Mouse (Mus musculus) lung, embryonic 16.5 days (tissue): ENCODE measurements around the gene Slc4a3. TPM values are rescaled to one million over a fixed set of nuclear protein-coding genes. Genes with fewer than 3 reads are reported as not detected.

Experiments
- ATAC-seq: fragments of 200-750 bp; cut with Nextera tagmentation; 2 replicates; pipeline ENCODE4 v1.8.0; 2017; ENCODE audit warnings: low read depth, mild to moderate bottlenecking, moderate library complexity
- H3K27ac ChIP-seq: fragments of 300-500 bp; sonication (generic); 2 replicates; pipeline ENCODE4 v1.5.1; 2014; ENCODE audit warnings: mild to moderate bottlenecking, control low read depth, low read length
- H3K27me3 ChIP-seq: fragments of 300-500 bp; sonication (generic); 2 replicates; pipeline ENCODE4 v1.6.1; 2014; ENCODE audit warnings: low read depth, low read length, mixed read lengths; ENCODE audit not compliant: control insufficient read depth, insufficient read depth
- H3K36me3 ChIP-seq: fragments of 300-500 bp; sonication (generic); 2 replicates; pipeline ENCODE4 v1.6.1; 2014; ENCODE audit warnings: low read length; ENCODE audit not compliant: control insufficient read depth, insufficient read depth
- H3K4me1 ChIP-seq: fragments of 300-500 bp; sonication (generic); replicated peaks from 2 replicates; pipeline ENCODE4 v1.6.1; 2014; ENCODE audit warnings: low read length, mixed read lengths; ENCODE audit not compliant: control insufficient read depth, insufficient read depth
- H3K4me2 ChIP-seq: fragments of 300-500 bp; sonication (generic); 2 replicates; pipeline ENCODE4 v1.6.1; 2014; ENCODE audit warnings: low read depth, low read length, control low read depth
- H3K4me3 ChIP-seq: fragments of 300-500 bp; sonication (generic); 2 replicates; pipeline ENCODE4 v1.5.1; 2014; ENCODE audit warnings: mild to moderate bottlenecking, low read length, control low read depth
- H3K9ac ChIP-seq: fragments of 300-500 bp; sonication (generic); 2 replicates; pipeline ENCODE4 v1.6.1; 2014; ENCODE audit warnings: low read length, control low read depth
- H3K9me3 ChIP-seq: fragments of 300-500 bp; sonication (generic); 2 replicates; pipeline ENCODE4 v1.6.1; 2016; ENCODE audit warnings: low read length; ENCODE audit not compliant: control insufficient read depth
- WGBS: fragments of 180-500 bp; shearing (Covaris S2); extraction: QIAGEN DNeasy Blood & Tissue Kit; methylation state at CpG from one replicate; pipeline ENCODE4 v1.1.7; 2014; 5-methylcytosine and 5-hydroxymethylcytosine counted together
- polyA plus RNA-seq: library from polyadenylated mRNA; unstranded; fragments of >200 nt; fragmentation: Nextera tagmentation; extraction: Ambion mirVana; gene quantifications from 2 replicates; pipeline ENCODE4 v1.2.1, GENCODE M21; 2015

Gene Slc4a3
- 10.2 and 12.3 TPM in 2 replicates for polyA plus RNA-seq

- H3K4me3 ChIP-seq: peak within 1 kb of the TSS; percentile 75
- H3K27me3 ChIP-seq: no peaks in the 10 kb centered on the region; the same call in 1 of the 2 replicates
- no peaks in the 10 kb centered on the region for H3K9me3 ChIP-seq
- WGBS: 2% methylated on average over 39 of the region's 64 CpGs
- H3K36me3 ChIP-seq: peaks cover 2% of the 10 kb centered on the region; the same call in 1 of the 2 replicates
- peak within 1 kb of the TSS; percentile 29 for H3K27ac ChIP-seq
- H3K9ac ChIP-seq: peak within 1 kb of the TSS; percentile 87
- peak within 1 kb of the TSS; percentile 86 for H3K4me2 ChIP-seq
- ATAC-seq: peak; percentile 92
- H3K4me1 ChIP-seq: peaks cover 8% of the 10 kb centered on the region; the same call in 1 of the 2 replicates
Measured at GRCm38 (mm10) chr1:75545965-75546956, at the start of gene Slc4a3. Gene Slc4a3 (plus strand): TSS chr1:75546266.

- Histone ChIP-seq H3K4me3 (no peak overlapping the region), H3K9ac (no peak overlapping the region), H3K9me3 (no peaks in the 10 kb centered on the region), H3K4me2 (no peak overlapping the region), H3K27ac (no peak overlapping the region), H3K27me3 (no peaks in the 10 kb centered on the region), H3K4me1 (peaks cover 4% of the 10 kb centered on the region), H3K36me3 (peaks cover 53% of the 10 kb centered on the region)
- 87% methylated on average over 4 of the region's 4 CpGs for WGBS
- ATAC-seq: no peak
Measured at GRCm38 (mm10) chr1:75498897-75499296, 47.2 kb upstream of the Slc4a3 start.

GRCm38 (mm10) chr1:75499441-75499840 lies 46.6 kb upstream of the Slc4a3 start:
- Histone ChIP-seq H3K27me3 (no peaks in the 10 kb centered on the region), H3K36me3 (peaks cover 53% of the 10 kb centered on the region), H3K4me3 (no peak overlapping the region), H3K9ac (no peak overlapping the region), H3K9me3 (no peaks in the 10 kb centered on the region), H3K4me2 (no peak overlapping the region), H3K27ac (no peak overlapping the region), H3K4me1 (peaks cover 10% of the 10 kb centered on the region)
- no peak for ATAC-seq
- 77% methylated on average over 7 of the region's 7 CpGs for WGBS

GRCm38 (mm10) chr1:75501905-75502304 lies 44.2 kb upstream of the Slc4a3 start:
- no peak overlapping the region for H3K9ac ChIP-seq

GRCm38 (mm10) chr1:75502945-75503650 lies 43.0 kb upstream of the Slc4a3 start:
- Histone ChIP-seq H3K9ac (no peak overlapping the region), H3K4me2 (no peak overlapping the region), H3K27ac (no peak overlapping the region), H3K36me3 (peaks cover 33% of the 10 kb centered on the region), H3K4me3 (no peak overlapping the region), H3K4me1 (peaks cover 13% of the 10 kb centered on the region), H3K27me3 (no peaks in the 10 kb centered on the region), H3K9me3 (no peaks in the 10 kb centered on the region)
- ATAC-seq: no peak
- WGBS: 81% methylated on average over 24 of the region's 25 CpGs

More at GRCm38 (mm10) chr1:75501905-75502304, 44.2 kb upstream of the Slc4a3 start:
- ATAC-seq: no peak
- Histone ChIP-seq H3K9me3 (no peaks in the 10 kb centered on the region), H3K27me3 (no peaks in the 10 kb centered on the region), H3K36me3 (peaks cover 43% of the 10 kb centered on the region), H3K27ac (no peak overlapping the region), H3K4me1 (peaks cover 13% of the 10 kb centered on the region), H3K4me3 (no peak overlapping the region), H3K4me2 (no peak overlapping the region)
- 91% methylated on average over 9 of the region's 9 CpGs for WGBS

- H3K4me3 ChIP-seq: peak overlapping the region; percentile 7; the same call in 1 of the 2 replicates
- H3K9ac ChIP-seq: peak overlapping the region; percentile 33; the same call in 1 of the 2 replicates
- WGBS: 70% methylated on average over 23 of the region's 23 CpGs
Measured at GRCm38 (mm10) chr1:75503651-75503980, 42.5 kb upstream of the Slc4a3 start.

GRCm38 (mm10) chr1:75504256-75505045 lies 41.6 kb upstream of the Slc4a3 start:
- Histone ChIP-seq H3K9ac (peak overlapping the region; percentile 99), H3K27me3 (no peaks in the 10 kb centered on the region), H3K9me3 (no peaks in the 10 kb centered on the region), H3K4me2 (peak overlapping the region; percentile 96), H3K4me3 (peak overlapping the region; percentile 69), H3K36me3 (peaks cover 25% of the 10 kb centered on the region), H3K4me1 (peaks cover 13% of the 10 kb centered on the region), H3K27ac (no peak overlapping the region)
- no peak for ATAC-seq
- WGBS: 46% methylated on average over 9 of the region's 9 CpGs

More at GRCm38 (mm10) chr1:75503651-75503980, 42.5 kb upstream of the Slc4a3 start:
- Histone ChIP-seq H3K4me2 (peak overlapping the region; percentile 96), H3K27ac (no peak overlapping the region), H3K9me3 (no peaks in the 10 kb centered on the region), H3K36me3 (peaks cover 28% of the 10 kb centered on the region), H3K4me1 (peaks cover 13% of the 10 kb centered on the region), H3K27me3 (no peaks in the 10 kb centered on the region)
- no peak for ATAC-seq

- under 1% methylated on average over 75 of the region's 84 CpGs for WGBS
- Histone ChIP-seq H3K4me2 (peak overlapping the region; percentile 96), H3K4me3 (peak overlapping the region; percentile 69), H3K4me1 (peaks cover 13% of the 10 kb centered on the region), H3K27ac (peak overlapping the region; percentile 93), H3K9me3 (no peaks in the 10 kb centered on the region), H3K9ac (peak overlapping the region; percentile 99), H3K27me3 (no peaks in the 10 kb centered on the region), H3K36me3 (peaks cover 20% of the 10 kb centered on the region)
- ATAC-seq: peak; percentile 56
Measured at GRCm38 (mm10) chr1:75505159-75505955, 40.7 kb upstream of the Slc4a3 start.
